Mouse (Mus musculus) macrophage (primary cell): ENCODE results near the gene Spast. TPM values are rescaled to one million over a fixed set of nuclear protein-coding genes. Genes with fewer than 3 reads are reported as not detected.
A peak's percentile ranks its signal among the peaks of the same experiment; 100 is the strongest.
"Not testable (repeated sequence)": the region's sequence is repeated elsewhere in the genome, so short reads cannot be mapped to it uniquely, and the experiment has no call there.

Experiments used
- H3K27ac ChIP-seq: fragments of 350-480 bp; formaldehyde crosslinking; 2 replicates; pipeline ENCODE4 v1.9.0; 2021
- H3K36me3 ChIP-seq: fragments of 350-480 bp; formaldehyde crosslinking; 2 replicates; pipeline ENCODE4 v1.9.0; 2021; ENCODE audit errors: inconsistent target
- H3K4me3 ChIP-seq: fragments of 350-480 bp; formaldehyde crosslinking; 2 replicates; pipeline ENCODE4 v1.9.0; 2021; ENCODE audit errors: inconsistent target
- H3K79me2 ChIP-seq: fragments of 350-480 bp; formaldehyde crosslinking; 2 replicates; pipeline ENCODE4 v1.9.0; 2021; ENCODE audit errors: inconsistent target
- WGBS: methylation state at CpG from one replicate; pipeline ENCODE4 v1.1.7; 2026; ENCODE audit warnings: inconsistent platforms; ENCODE audit not compliant: missing documents; 5-methylcytosine and 5-hydroxymethylcytosine counted together
- polyA plus RNA-seq: library from polyadenylated mRNA; stranded (reverse); fragments of 250-400 nt; gene quantifications from 3 replicates; pipeline ENCODE4 v1.2.4, GENCODE M21; 2018; ENCODE audit warnings: inconsistent platforms
- total RNA-seq, 78 experiments: library from RNA; depleted of rRNA; stranded (reverse); fragments of 250-400 nt; gene quantifications; 1 replicate in 9 of 78; 2 replicates in 24 of 78; 3 replicates in 43 of 78; 4 replicates in 2 of 78; pipeline ENCODE4 v1.2.4; 2018; ENCODE audit warnings: inconsistent platforms in 56 of 78

The Spast gene
- total RNA-seq (2018; cell fraction: chromatin; rRNA removed) = 10 to 100 TPM; 10.4 to 54.2 (median 35.0) TPM
- 10 to 100 TPM; 15.1 to 29.9 (median 22.1) TPM for total RNA-seq (2018; cell fraction: cytosol; rRNA removed)
- 10 to 100 TPM; 13.9 to 43.9 (median 22.4) TPM for total RNA-seq (2018; cell fraction: nucleus; rRNA removed)
- 17.9 to 23.6 TPM (median 19.3 TPM) in 3 replicates for polyA plus RNA-seq

DNA sequence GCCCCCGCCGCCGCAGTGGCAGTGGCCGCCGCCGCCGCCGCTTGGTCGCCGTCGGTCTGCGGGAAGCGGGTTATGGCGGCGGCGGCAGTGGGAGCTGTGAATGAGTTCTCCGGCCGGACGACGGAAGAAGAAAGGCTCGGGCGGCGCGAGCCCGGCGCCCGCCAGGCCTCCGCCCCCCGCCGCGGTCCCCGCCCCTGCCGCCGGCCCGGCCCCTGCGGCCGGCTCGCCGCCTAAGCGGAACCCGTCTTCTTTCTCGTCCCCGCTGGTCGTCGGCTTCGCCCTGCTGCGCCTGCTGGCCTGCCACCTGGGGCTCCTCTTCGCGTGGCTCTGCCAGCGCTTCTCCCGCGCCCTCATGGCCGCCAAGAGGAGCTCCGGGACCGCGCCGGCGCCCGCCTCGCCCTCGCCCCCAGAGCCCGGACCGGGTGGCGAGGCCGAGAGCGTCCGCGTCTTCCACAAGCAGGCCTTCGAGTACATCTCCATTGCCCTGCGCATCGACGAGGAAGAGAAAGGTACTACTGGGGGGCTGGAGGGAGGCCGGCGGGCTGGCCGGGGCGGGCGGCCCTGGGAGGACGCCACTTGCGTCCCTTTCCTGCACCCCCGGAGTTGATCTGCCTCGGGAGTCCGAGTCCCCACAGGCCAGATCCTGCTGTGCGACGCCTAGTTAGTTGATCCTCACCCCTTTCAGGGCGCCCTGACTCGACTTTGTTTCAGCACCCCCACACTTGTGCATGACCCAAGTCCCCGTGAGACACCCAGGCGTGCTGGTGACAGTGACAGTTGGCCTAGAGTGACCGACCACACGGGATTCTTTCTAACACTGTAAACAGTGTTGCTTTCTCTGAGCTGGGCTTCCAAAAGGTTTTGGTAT is at the start of gene Spast:
Spast (plus strand) TSS at position 51 of the 868 bp plus-strand sequence.
- Histone ChIP-seq H3K27ac (peak within 1 kb of the TSS; percentile 45), H3K4me3 (peak within 1 kb of the TSS; percentile 63), H3K36me3 (no peaks in the 10 kb centered on the region), H3K79me2 (peaks cover 49% of the 10 kb centered on the region)
- 1% methylated on average over 60 of the region's 90 CpGs for WGBS

DNA sequence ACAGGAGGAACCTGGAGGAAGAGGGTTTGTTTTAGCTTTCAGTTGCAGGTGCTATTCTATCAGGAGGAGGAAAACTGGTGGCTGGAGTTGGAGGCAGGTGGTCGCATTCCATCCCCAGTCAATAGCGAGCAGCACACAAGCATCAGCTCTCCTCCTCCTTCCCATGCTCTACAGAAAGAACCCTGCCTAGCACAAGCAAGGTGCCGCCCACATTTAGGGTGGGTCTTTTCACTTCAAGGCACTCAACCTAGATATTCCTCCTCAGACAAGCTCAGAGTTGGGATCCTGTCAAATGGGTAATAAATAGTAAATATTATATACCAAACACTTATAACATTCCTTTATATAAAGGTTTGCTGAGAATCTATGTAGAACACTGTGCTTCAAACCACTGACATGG is 48.6 kb upstream of the Spast start:
- 85% methylated on average over 3 of the region's 3 CpGs for WGBS
- H3K79me2 ChIP-seq = peaks cover 90% of the 10 kb centered on the region
- no peak overlapping the region for H3K27ac ChIP-seq
- H3K4me3 ChIP-seq = no peak overlapping the region
- H3K36me3 ChIP-seq = no peaks in the 10 kb centered on the region

- Histone ChIP-seq H3K4me3 (no peak overlapping the region), H3K79me2 (peaks cover 84% of the 10 kb centered on the region), H3K27ac (no peak overlapping the region), H3K36me3 (no peaks in the 10 kb centered on the region)
These were observed 47.9 kb upstream of the Spast start for GRCm38 (mm10) chr17:74290869-74291268.

DNA sequence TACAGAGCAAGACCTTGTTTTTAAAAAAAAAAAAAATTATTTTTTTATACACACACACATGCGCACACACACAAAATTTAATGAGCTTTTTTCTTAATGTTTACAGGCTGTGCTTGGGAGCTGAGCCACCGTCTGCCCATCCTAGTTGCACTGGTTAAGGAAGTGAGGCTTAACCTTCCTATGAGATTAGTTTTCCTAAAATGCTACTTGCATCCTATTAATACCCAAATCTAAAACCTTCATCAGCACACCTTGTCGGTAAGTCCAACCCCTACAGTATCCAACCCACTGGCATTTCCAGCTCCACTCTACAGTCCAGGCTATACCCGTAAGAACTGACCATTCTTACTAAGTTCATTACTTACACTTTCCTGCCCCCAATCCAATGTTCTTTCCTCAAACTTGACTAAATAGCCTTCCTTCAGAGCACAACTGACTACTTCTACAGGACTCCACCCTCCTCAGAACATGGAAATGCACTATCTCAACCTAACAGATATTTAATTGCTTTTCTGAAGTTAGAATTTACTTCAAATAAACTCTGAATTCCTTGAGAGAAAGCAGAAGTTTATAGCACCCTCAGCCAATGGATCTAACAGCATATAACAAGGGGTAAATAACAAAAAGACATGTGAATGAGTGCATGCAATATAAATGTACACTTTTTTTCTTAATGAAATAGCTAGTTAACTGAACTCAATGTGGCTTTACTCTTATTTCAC is 47.0 kb upstream of the Spast start:
- 81% methylated on average over 4 of the region's 4 CpGs for WGBS
- Histone ChIP-seq H3K27ac (no peak overlapping the region), H3K4me3 (no peak overlapping the region), H3K79me2 (peaks cover 74% of the 10 kb centered on the region), H3K36me3 (no peaks in the 10 kb centered on the region)

- WGBS = 4% methylated on average over 18 of the region's 18 CpGs
- Histone ChIP-seq H3K36me3 (no peaks in the 10 kb centered on the region), H3K27ac (peak overlapping the region; percentile 69), H3K79me2 (peaks cover 54% of the 10 kb centered on the region), H3K4me3 (peak overlapping the region; percentile 87)
These were observed 44.9 kb upstream of the Spast start for GRCm38 (mm10) chr17:74293687-74294425.

GRCm38 (mm10) chr17:74294426-74295025 is 44.3 kb upstream of the Spast start:
- Histone ChIP-seq H3K4me3 (peak overlapping the region; percentile 87), H3K79me2 (peaks cover 47% of the 10 kb centered on the region), H3K27ac (0 out of 2 replicates have a peak overlapping the region, but pooled peaks have one; percentile 69), H3K36me3 (no peaks in the 10 kb centered on the region)
- WGBS = under 1% methylated on average over 66 of the region's 80 CpGs

GRCm38 (mm10) chr17:74295026-74295970 is 43.5 kb upstream of the Spast start, which contains the start of gene Memo1:
Memo1 (minus strand) TSS chr17:74295521.
- WGBS = 1% methylated on average over 34 of the region's 110 CpGs
- Histone ChIP-seq H3K27ac (peak within 1 kb of the TSS; percentile 81), H3K36me3 (no peaks in the 10 kb centered on the region), H3K4me3 (peak within 1 kb of the TSS; percentile 87), H3K79me2 (peaks cover 40% of the 10 kb centered on the region)

GRCm38 (mm10) chr17:74296076-74296823 is 42.5 kb upstream of the Spast start:
- H3K79me2 ChIP-seq = peaks cover 30% of the 10 kb centered on the region
- WGBS = 36% methylated on average over 9 of the region's 11 CpGs
- peak overlapping the region; percentile 64 for H3K4me3 ChIP-seq
- peak overlapping the region; percentile 81 for H3K27ac ChIP-seq
- H3K36me3 ChIP-seq = no peaks in the 10 kb centered on the region

GRCm38 (mm10) chr17:74296991-74297390 is 41.8 kb upstream of the Spast start:
- WGBS = 92% methylated on average over 5 of the region's 5 CpGs
- not testable (repeated sequence) for H3K36me3 ChIP-seq, H3K4me3 ChIP-seq, H3K27ac ChIP-seq
- peaks cover 23% of the 10 kb centered on the region for H3K79me2 ChIP-seq

DNA sequence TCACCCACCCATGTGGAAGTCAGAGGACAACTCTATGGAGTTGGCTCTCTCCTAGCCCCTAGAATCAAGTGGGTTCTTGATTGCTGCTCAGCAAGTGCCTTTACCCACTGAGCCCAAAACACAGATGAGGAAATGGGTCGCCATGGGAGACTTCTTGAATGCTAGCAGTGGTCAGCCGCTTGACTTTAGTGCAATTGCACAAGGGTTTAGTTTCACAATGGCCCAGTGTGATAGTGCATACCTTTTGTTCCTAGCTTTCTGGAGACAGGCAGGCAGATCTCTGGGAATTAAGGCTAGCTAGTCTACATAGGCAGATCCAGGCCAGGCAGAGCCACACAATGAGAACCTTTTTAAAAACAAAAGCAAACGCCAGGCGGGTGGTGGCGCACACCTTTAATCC is 38.7 kb upstream of the Spast start:
- H3K36me3 ChIP-seq = 0 out of 2 replicates have a peak, but pooled peaks cover 5% of the 10 kb centered on the region
- 76% methylated on average over 5 of the region's 5 CpGs for WGBS
- no peak overlapping the region for H3K4me3 ChIP-seq
- H3K27ac ChIP-seq = no peak overlapping the region
- H3K79me2 ChIP-seq = no peaks in the 10 kb centered on the region

DNA sequence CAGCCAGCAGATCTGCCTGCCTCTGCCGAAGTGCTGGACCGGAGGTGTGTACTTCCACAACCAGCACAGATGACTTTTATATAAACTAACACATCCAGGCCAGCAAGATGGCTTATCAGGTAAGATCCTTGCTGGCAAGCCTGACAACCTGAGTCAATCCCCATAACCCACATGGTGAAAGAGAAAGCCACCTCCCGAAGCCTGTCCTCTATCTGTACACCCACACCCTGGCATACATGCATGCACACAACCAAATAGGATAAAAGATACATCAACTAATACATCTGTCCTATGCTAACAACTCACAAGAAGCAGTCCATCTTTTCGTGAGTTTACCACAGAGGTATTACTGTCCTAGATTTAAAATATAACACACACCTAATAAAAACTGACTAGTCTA is 34.7 kb upstream of the Spast start:
- 100% methylated on average over 4 of the region's 4 CpGs for WGBS
- H3K79me2 ChIP-seq = no peaks in the 10 kb centered on the region
- no peak overlapping the region for H3K4me3 ChIP-seq
- H3K36me3 ChIP-seq = peaks cover 8% of the 10 kb centered on the region; the same call in 1 of the 2 replicates
- H3K27ac ChIP-seq = no peak overlapping the region

DNA sequence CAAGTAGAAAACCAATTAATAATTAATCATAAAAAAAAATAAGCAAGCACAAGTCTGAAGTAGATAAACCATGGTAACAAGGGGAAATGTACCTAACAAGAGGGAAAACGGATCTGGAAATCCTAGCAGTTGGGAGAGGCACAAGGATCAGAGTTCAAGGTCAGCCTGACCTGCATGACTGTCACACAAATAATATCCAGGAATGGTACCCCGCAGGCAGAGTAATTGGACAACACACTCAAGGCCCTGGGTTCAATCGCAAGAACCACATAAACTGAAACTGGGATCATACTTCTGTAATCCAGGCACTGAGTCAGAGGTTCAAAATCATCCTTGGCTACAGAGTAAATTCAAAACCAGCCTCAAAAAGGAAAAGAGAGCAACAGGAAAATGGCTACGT is 33.2 kb upstream of the Spast start:
- Histone ChIP-seq H3K36me3 (peaks cover 9% of the 10 kb centered on the region; the same call in 1 of the 2 replicates), H3K4me3 (no peak overlapping the region), H3K27ac (no peak overlapping the region), H3K79me2 (no peaks in the 10 kb centered on the region; the same call in 1 of the 2 replicates)
- 96% methylated on average over 3 of the region's 4 CpGs for WGBS
